Mouse (Mus musculus): ENCODE measurements around the gene Vmn2r33.
"Not testable (repeated sequence)": the region's sequence is repeated elsewhere in the genome, so short reads cannot be mapped to it uniquely, and the experiment has no call there.

Gene Vmn2r33

GRCm38 (mm10) chr7:7566686-7567085 lies at the start of gene Vmn2r33:
Gene Vmn2r33, minus strand, starts transcription at chr7:7566786.
- DNase-seq: not testable (repeated sequence)

All from lung, adult 18-20 months (tissue).